Mouse (Mus musculus) megakaryocyte-erythroid progenitor cell, adult 5-6 weeks (primary cell): ENCODE results near the gene Mab21l3. TPM values are rescaled to one million over a fixed set of nuclear protein-coding genes. Genes with fewer than 3 reads are reported as not detected.

Experiments
- ATAC-seq: replicated peaks from 2 replicates; pipeline ENCODE4 v1.8.0; 2016; ENCODE audit warnings: mild to moderate bottlenecking, inconsistent platforms; ENCODE audit not compliant: severe bottlenecking, poor library complexity, low FRiP score, low TSS enrichment
- total RNA-seq, 2 experiments: library from RNA; stranded (forward) in 1 of 2; stranded (reverse) in 1 of 2; fragments of 200-1000, 215-1000 nt in 1 of 2; fragments of >200 nt in 1 of 2; fragmentation: Nextera tagmentation in 1 of 2; gene quantifications; 2 replicates each; pipeline ENCODE4 v1.2.3; 2014 to 2017

Mab21l3 gene
- total RNA-seq, 2 experiments from 2014 or later: not detected

GRCm38 (mm10) chr3:101805562-101806004 is 43.2 kb downstream of the Mab21l3 start:
- ATAC-seq: no peak

GRCm38 (mm10) chr3:101804971-101805561 is 43.7 kb downstream of the Mab21l3 start:
- no peak for ATAC-seq

- no peak for ATAC-seq
These were observed 44.4 kb downstream of the Mab21l3 start for GRCm38 (mm10) chr3:101804331-101804730.

GRCm38 (mm10) chr3:101803764-101804163 is 45.0 kb downstream of the Mab21l3 start:
- ATAC-seq: no peak

GRCm38 (mm10) chr3:101802746-101803145 is 46.0 kb downstream of the Mab21l3 start:
- ATAC-seq: no peak

- no peak for ATAC-seq
These were observed 48.2 kb downstream of the Mab21l3 start for GRCm38 (mm10) chr3:101800596-101801018.

- 0 out of 2 replicates have a peak, but pooled peaks have one; percentile 51 for ATAC-seq
These were observed 48.7 kb downstream of the Mab21l3 start for GRCm38 (mm10) chr3:101799852-101800595.

GRCm38 (mm10) chr3:101797830-101798709 is 50.7 kb downstream of the Mab21l3 start:
- no peak for ATAC-seq

- ATAC-seq: no peak
These were observed 52.5 kb downstream of the Mab21l3 start for GRCm38 (mm10) chr3:101796212-101796611.

- no peak for ATAC-seq
These were observed 53.2 kb downstream of the Mab21l3 start for GRCm38 (mm10) chr3:101795387-101796039.

- ATAC-seq: no peak
These were observed 54.1 kb downstream of the Mab21l3 start for GRCm38 (mm10) chr3:101794666-101795065.

- no peak for ATAC-seq
These were observed 54.7 kb downstream of the Mab21l3 start for GRCm38 (mm10) chr3:101794026-101794425.

GRCm38 (mm10) chr3:101792191-101792590 is 56.6 kb downstream of the Mab21l3 start:
- ATAC-seq: no peak

- ATAC-seq: no peak
These were observed 63.9 kb downstream of the Mab21l3 start for GRCm38 (mm10) chr3:101784768-101785424.

- ATAC-seq: no peak
These were observed 65.0 kb downstream of the Mab21l3 start for GRCm38 (mm10) chr3:101783793-101784192.

- no peak for ATAC-seq
These were observed 67.8 kb downstream of the Mab21l3 start for GRCm38 (mm10) chr3:101780874-101781483.

GRCm38 (mm10) chr3:101778896-101779665 is 69.7 kb downstream of the Mab21l3 start:
- no peak for ATAC-seq

GRCm38 (mm10) chr3:101775732-101776131 is 73.0 kb downstream of the Mab21l3 start:
- ATAC-seq: no peak
